Mouse (Mus musculus): ENCODE results near the gene Gsta1. TPM values are rescaled to one million over a fixed set of nuclear protein-coding genes. Genes with fewer than 3 reads are reported as not detected.
"Not testable (repeated sequence)": the region's sequence is repeated elsewhere in the genome, so short reads cannot be mapped to it uniquely, and the experiment has no call there.

Gsta1 gene
- under 1 TPM in 1 of 2 experiments, not detected in 1; 0.36 TPM for total RNA-seq (2021)
- long read RNA-seq, experiment 1 = 0 reads
- long read RNA-seq, experiment 2 = 0 reads

- DNase-seq (ENCODE audit: low spot score in 2 of 2) = not testable (repeated sequence)
Observed at GRCm38 (mm10) chr9:78230461-78230860, at the start of gene Gsta1. Gsta1 (plus strand) TSS chr9:78230656.

- DNase-seq (ENCODE audit: low spot score in 2 of 2) = not testable (repeated sequence)
Observed at GRCm38 (mm10) chr9:78182474-78182873, 48.0 kb upstream of the Gsta1 start, which contains the start of gene Gsta4. Gsta4 (plus strand) TSS chr9:78182774.

DNA sequence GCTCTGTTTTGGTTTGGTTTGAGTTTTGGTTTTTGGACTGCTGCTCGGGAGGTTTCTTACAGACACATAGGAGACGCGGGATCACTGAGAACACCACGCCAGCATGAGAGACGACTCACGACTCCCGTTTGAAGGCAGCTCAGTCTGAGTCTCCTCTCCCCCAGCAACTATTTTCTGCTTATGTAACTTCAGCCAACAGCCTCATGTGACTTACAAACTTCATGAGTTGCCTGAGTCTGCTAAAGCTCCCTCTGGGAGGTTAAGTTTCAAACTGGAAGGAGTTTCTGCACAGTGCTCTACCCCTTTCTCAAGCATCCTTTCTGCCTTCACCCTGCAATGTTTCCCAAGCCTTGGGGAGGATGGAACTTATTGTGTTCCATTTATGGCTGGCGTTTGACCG, 44.8 kb upstream of the Gsta1 start:
- no peak for DNase-seq (ENCODE audit: low spot score in 2 of 2)

- no peak for DNase-seq (ENCODE audit: low spot score in 2 of 2)
Observed at GRCm38 (mm10) chr9:78188910-78189309, 41.5 kb upstream of the Gsta1 start.

- no peak for DNase-seq (ENCODE audit: low spot score in 2 of 2)
Observed at GRCm38 (mm10) chr9:78190651-78191634, 39.5 kb upstream of the Gsta1 start.

DNA sequence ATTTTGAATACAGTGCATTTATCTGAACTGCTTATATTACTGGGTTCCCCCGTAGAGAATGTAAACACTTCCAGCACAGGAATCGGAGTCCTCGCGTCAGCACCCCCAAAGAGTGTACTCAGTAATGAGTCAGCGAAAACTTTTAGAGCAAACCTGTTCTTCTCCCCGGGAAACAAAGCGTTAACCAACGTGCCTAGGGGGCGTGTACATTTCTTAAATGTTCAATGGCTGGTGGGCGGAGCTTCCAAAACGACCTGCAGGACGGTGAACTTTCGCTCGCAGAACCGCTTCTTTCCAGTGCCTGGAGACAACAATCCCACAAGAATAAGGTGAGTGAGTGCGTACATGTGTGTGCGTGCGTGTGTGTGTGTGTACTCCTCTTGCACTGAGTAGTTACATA, 38.7 kb upstream of the Gsta1 start:
- DNase-seq (ENCODE audit: low spot score in 2 of 2) = peak in 1 of 2 experiments; percentile 28

DNA sequence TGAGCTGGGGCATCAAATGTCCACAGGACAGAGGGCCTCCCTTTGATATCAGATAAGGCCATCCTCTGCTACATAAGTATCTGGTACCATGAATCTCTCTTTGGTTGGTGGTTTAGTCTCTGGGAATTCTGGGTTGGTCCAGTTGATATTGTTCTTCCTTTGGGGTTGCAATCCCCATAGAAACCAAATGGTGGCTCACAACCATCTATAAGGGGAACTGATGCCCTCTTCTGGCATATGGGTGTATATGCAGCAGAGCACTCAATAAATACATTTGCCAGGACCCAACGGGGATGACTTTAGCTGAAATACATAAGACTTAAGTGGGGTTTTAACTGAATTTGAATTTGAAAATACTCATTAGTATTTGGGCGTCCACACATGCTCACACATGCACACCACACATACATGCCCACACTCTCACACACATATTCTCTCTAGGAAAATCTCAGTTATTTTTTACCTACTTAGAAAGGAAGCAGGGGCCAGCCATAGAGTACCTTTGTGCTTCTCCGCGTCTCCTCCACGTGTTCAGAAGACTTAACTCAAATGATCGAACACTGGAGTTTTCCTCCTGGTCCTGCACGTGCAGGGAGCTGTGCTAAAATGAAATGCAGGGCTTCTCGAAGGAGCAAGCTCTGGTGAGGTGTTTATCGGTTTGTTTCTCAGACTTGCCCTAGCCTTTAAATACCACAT, 36.4 kb upstream of the Gsta1 start:
- DNase-seq (ENCODE audit: low spot score in 2 of 2) = no peak

- DNase-seq (ENCODE audit: low spot score in 2 of 2) = no peak
Observed at GRCm38 (mm10) chr9:78195034-78195433, 35.4 kb upstream of the Gsta1 start.

DNA sequence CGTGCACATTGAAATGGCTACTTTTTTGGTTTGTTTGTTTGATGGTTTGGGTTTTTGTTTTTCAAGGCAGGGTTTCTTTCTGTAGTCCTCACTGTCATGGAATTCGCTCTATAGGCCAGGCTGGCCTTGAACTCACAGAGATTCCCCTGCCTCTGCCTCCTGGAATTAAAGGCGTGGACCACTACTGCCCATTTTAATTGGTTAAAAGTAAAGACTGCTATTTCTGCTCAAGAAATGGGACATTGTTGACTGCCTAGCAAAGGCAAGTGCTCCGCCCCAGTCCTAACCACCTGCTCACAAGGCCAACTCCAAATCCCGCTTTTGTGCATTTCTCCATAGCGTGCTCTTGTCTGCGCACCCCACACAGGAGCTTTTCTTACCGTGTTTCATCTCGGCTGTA, 32.7 kb upstream of the Gsta1 start:
- DNase-seq (ENCODE audit: low spot score in 2 of 2) = no peak

DNA sequence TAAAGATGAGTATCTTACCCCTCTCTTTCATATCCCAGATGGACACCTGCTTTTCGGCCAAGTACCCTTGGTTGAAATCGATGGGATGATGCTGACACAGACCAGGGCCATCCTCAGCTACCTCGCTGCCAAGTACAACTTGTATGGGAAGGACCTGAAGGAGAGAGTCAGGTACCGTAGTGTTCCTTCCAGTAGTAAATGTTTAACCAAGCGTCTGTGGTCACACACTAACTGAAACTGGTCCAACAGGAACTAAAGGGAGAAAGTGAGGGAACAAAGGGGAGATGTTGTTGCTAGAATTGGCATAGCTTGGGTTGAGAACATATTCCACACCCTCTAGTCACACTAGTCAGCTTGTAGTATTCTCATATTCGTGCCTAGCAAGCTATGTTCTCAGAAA, 26.3 kb upstream of the Gsta1 start:
- DNase-seq (ENCODE audit: low spot score in 2 of 2) = no peak

- no peak for DNase-seq (ENCODE audit: low spot score in 2 of 2)
Observed at GRCm38 (mm10) chr9:78208956-78209355, 21.5 kb upstream of the Gsta1 start.

- no peak for DNase-seq (ENCODE audit: low spot score in 2 of 2)
Observed at GRCm38 (mm10) chr9:78210079-78210478, 20.4 kb upstream of the Gsta1 start.

DNA sequence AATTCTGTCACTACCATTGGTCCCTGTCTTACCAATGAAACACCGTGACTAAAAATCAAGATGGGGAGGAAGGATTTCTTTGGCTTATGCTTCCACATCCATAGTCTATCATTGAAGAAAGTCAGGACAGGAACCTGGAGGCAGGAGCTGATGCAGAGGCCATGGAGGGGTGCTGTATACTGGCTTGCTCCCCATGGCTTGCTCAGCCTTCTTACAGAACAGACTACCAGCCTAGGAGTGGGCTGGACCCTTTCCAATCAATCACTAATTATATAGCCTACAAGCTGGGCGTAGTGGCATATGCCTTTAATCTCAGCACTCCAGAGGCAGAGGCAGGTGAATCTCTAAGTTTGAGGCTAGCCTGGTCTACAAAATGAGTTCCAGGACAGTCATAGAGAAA, 19.6 kb upstream of the Gsta1 start:
- no peak for DNase-seq (ENCODE audit: low spot score in 2 of 2)

- no peak for DNase-seq (ENCODE audit: low spot score in 2 of 2)
Observed at GRCm38 (mm10) chr9:78211521-78211920, 18.9 kb upstream of the Gsta1 start.

DNA sequence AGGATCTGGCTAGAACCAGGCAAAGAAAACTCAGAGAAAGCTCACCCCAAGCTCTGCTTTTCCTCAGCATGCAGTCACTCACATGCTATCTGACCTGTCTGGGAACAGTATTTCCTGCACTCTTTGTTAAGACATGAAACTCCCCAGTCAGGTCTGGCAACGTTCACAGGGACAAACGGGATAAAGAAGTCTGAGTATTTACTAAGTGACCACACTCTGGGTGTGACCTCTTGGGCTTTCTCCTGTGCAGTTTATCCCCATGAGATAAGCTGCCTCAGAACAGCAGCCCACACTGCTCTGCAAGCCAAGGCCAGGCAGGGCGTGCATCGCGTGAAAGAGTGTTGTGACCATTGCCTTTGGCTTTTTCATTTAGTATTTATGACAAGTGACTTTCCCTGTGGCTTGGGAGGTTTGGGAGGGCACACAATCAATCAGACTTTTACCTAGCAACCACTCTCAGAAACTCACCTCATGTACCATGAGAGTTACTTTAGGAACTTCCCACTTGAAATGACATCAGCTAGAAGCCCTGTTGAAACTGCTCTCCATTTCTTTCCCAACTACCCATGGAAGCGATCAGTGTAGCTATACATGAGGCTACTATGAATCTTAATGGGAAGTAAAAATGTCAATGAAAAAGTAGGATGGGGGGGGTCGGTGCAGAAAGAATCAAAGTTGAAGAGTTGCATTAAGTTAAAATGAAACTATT, 18.0 kb upstream of the Gsta1 start:
- no peak for DNase-seq (ENCODE audit: low spot score in 2 of 2)

DNA sequence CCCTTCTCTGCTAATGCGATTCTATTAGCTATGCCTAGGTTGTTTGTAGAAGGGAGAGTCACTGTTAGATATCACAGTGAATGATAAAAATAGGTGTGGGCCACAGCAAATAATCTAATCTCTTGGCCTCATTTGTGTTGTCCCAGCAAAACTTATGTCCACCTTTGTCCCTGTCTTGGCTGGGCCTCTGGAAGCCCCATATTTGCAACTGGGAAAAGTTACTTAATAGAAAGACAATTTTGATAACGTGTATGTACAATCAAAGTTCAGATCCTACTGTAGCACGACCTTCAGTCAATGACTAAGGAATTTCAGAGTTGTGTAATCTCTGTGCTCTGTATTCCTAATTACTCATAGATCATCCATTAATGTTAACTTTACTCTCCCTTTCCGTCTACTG, 13.4 kb upstream of the Gsta1 start:
- no peak for DNase-seq (ENCODE audit: low spot score in 2 of 2)

DNA sequence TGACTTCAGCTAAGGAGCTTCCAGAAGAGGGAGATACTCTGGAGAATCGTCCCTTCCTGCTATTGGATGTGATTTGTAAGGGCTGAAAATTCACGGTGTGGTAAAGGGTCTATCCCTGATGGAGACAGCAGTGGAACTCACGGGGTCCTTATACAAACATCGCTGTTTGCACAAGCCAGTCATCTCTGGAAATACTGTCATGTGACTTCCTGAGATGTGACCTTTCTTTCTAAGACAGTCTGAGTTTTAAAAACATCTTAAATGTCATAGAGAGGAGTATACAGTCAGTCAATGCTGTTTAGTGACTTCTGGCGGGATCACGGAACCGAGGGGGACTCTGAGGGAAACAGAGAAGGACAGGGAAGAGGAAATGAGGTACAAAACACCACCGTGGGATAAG, 7.8 kb upstream of the Gsta1 start:
- DNase-seq (ENCODE audit: low spot score in 2 of 2) = no peak

GRCm38 (mm10) chr9:78223221-78223902, 7.1 kb upstream of the Gsta1 start:
- no peak for DNase-seq (ENCODE audit: low spot score in 2 of 2)

- DNase-seq (ENCODE audit: low spot score in 2 of 2) = no peak
Observed at GRCm38 (mm10) chr9:78224418-78224817, 6.0 kb upstream of the Gsta1 start.

- no peak for DNase-seq (ENCODE audit: low spot score in 2 of 2)
Observed at GRCm38 (mm10) chr9:78225304-78225703, 5.2 kb upstream of the Gsta1 start.

- DNase-seq (ENCODE audit: low spot score in 2 of 2) = no peak
Observed at GRCm38 (mm10) chr9:78228122-78228521, 2.3 kb upstream of the Gsta1 start.

Measured in adrenal gland, postnatal 4 days (tissue).